Mouse (Mus musculus) kidney, adult 2 months (tissue): ENCODE data around the gene Txndc9.

Source experiments
- CTCF ChIP-seq: fragments of 200-500 bp; conservative IDR thresholded peaks from 2 replicates; pipeline ENCODE4 v1.5.1; 2011; ENCODE audit warnings: low read depth, mild to moderate bottlenecking, control low read depth, low read length, moderate library complexity, mixed read lengths; ENCODE audit not compliant: insufficient read depth, insufficient read length
- POLR2A ChIP-seq: fragments of 200-500 bp; IDR thresholded peaks from one replicate; pipeline ENCODE4 v1.6.1; 2011; ENCODE audit warnings: low read depth, low read length, control low read depth

GRCm38 (mm10) chr1:37957659-37958058, 40.0 kb downstream of the Txndc9 start, which contains the start of gene Lyg1:
- TF ChIP-seq POLR2A, result no peak
- no peak for TF ChIP-seq CTCF
